ENCODE assay signal across 11 mouse cellular contexts in genomic region chr2:19132864-19133263, GRCm38 (mm10).
"Had no signal": no experiment of that assay in that cellular context is flagged by ENCODE, and none has a peak within 500 bp of the region (broad histone marks: within the 10 kb centered on the region; RNA-seq: fewer than 3 reads in every experiment).

No protein-coding gene starts in this region.

- DNase-seq: liver, postnatal 0 days; lung, adult 2 months; lung, postnatal 14 days; lung, postnatal 36 days; retina, postnatal 1 day; right cerebral cortex, postnatal 25 days; right cerebral cortex, postnatal 4 days; spleen, adult 18-20 months; thymus, adult 2 months; thymus, postnatal 25 days; thymus, postnatal 4 days had no signal
